Mouse (Mus musculus) cerebellum, postnatal 14 days (tissue): ENCODE measurements around the gene Dgka.
"Not testable (repeated sequence)": the region's sequence is repeated elsewhere in the genome, so short reads cannot be mapped to it uniquely, and the experiment has no call there.

Source experiments
- DNase-seq, 2 experiments: peaks; one replicate each; pipeline ENCODE4 v3.0.0; 2021; ENCODE audit warnings: mixed read lengths in 2 of 2

Gene Dgka

DNA sequence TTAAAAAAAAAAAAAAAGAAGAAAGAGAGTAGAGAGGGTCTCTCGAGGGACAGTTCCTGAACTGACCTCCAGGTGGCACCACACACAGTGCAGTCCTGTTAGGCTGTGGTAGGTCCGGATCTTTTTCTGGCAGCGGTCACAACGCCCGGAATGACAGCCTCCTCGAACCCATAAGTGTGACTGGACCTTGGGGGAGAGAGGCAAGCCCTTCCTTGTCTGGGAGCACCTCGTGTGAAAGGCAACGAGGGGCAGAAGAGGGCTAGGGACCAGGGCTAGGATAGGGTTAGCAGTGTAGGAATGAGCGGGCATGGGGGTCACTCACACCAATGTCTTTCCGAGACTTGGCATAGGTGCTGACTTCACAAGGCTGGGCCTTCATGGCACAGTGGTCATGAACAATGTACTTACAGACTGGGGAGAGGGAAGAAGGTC is 13.6 kb downstream of the Dgka start:
- peak; percentile 83 to 91 for DNase-seq

DNA sequence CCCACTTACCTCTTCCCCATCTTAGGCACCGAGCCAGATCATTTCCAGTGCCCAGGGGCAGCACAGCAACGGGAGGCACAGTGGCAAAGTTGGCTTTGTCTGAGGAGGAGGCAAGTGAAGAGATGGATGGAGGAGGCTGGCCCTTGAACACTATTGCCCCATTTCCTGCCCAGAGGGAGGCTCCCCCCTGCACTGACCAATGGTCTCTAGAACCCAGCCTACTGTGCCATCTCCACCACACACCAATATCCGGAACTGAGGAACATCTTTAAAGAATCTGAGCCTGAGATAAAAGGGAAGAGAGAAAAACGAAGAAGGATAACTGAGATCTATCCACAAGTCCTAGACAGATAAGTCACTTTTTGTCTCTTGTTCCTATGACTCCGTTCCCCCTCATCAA is 16.6 kb downstream of the Dgka start:
- DNase-seq = no peak

DNA sequence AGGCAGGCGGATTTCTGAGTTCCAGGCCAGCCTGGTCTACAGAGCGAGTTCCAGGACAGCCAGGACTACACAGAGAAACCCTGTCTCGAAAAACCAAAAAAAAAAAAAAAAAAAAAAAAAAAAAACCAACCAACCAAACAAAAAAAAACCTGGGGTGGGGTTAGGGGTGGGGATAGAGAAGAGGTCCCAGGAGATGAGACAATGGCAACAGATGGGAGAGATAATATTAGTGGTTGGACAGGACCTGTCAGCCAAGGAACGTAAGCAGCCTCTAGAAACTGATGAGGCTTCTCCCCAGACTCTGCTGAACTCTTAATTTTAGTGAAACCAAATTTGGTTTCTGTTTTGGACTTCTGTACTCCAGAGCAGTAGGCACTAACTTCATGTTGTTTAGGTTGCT is 19.2 kb downstream of the Dgka start:
- not testable (repeated sequence) for DNase-seq

DNA sequence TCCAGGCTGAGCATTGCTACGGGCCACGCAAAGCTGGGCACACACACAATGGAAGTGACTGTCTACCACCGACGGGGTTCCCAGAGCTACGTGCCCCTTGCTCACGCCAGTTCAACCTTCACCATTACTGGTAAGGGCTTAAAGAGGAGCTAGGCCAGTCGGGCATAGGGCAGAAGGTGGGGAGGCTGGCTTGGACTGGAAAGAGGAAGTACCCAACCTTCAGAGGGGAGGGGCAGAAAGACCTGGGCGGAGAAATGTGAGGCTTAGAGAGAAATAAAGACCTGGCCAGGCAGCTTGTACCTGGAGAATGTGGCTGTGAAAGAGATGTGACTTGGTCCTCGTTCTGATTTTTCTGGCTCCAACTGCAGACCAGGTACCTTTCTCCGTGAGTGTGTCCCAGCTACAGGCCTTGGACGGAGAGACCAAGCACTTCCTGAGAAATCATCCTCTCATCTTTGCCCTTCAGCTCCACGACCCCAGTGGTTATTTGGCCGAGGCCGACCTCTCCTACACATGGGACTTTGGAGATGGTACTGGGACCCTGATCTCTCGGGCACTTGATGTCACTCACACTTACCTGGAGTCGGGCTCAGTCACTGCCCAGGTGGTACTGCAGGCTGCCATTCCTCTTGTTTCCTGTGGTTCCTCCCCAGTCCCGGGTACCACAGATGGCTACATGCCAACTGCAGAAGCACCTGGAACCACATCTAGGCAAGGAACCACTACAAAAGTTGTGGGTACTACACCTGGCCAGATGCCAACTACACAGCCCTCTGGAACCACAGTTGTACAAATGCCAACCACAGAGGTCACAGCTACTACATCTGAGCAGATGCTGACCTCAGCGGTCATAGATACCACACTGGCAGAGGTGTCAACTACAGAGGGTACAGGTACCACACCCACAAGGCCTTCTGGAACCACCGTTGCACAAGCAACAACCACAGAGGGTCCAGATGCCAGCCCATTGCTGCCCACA is 28.8 kb downstream of the Dgka start:
- no peak for DNase-seq

DNA sequence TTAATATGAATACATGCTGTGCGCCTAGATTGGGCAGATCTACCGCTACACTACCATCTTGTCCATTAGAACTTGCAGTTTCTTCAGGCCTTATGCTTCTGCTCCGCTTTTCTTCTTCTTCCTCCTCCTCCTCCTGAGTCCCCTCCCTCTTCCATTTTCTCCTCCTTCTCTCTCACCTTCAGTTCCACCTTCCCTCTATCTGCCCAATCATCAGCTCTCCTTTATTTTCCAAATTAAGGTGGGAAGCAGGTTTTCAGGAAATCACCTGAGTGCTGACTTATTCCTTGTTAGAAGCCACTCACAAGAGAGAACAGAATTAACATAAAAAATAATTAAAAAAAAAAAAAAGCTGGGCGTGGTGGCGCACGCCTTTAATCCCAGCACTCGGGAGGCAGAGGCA is 33.3 kb downstream of the Dgka start:
- not testable (repeated sequence) for DNase-seq

DNA sequence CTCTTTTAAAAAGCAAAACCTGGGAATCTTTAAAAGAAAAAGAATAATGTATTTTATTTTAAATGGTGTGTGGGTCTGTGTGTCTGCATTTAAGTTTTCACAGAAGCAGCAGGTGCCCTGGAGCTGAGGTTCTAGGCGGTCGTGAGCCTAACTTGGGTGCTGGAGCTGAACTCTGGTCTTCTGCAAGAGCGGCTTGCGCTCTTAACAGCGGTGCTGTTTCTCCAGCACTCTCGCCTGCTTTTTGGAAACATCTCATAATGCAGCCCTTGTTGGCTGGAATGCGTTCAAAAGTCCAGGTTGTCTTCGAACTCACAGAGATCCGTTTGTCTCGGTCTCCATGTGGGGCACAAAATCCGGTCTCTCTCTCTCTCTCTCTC is 39.4 kb downstream of the Dgka start:
- peak in 1 of 2 experiments; percentile 15 for DNase-seq

DNA sequence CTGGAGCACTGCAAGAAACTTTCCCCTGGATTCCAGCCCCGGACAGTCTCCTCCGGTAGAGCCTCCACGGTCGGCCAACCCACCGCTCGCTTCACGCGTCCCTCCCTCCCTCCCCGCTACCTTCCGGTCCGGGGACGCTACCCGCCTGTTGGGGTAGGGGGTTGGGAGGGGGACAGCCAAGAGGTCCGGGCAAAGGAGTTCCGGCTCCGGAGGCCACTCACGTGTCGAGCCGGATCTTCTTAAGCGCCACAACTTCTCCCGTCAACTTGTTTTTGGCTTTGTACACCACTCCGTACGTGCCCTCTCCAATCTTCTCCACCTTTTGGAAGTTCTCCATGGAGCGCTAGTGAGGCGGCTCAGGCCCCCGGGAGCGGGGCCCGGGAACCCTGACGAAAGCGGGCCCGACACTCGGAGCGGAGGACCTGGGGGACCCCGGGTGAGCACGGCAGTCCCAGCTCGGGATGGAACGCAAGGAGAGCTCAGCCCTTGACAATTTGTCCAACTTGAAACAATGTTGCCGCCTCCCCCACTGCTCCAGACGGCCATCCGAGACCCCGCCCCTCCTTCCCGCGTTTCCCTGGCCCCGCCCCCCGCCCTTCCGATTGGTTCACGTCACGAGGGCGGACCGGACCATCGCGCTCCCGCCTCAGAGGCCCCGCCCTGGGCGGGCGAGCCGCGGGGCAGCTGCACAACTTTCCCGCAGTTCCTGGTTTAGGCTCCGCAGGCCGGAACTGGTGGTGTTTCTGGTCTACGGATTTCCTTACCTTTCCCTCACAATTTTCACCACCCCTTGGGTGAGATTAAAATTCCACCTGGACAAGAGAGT is 40.0 kb downstream of the Dgka start, which contains the start of gene Cdk2:
TSS of gene Cdk2 (minus strand) at position 541 of the 826 bp plus-strand sequence.
- DNase-seq = peak; percentile 91 to 92

DNA sequence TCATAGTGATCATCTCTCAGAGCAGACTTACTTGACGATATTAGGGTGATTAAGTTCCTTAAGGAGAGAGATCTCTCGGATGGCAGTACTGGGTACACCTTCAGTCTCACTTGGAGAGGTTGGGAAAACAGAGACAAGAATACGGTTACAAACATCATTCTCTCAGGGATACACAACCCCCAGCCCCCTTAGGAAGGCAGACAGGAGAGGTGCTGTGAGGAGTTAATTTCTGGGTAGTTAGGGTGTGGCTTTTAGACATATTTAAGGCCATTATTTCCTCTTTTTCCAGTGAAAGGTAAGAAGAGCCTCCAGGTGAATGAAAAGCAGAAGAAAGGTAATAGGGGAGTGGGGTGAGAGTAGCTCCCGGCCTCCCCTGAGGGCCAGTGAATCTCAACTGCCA is 40.8 kb downstream of the Dgka start, which contains the start of gene Pmel:
TSS of gene Pmel (plus strand) at position 301 of the 400 bp plus-strand sequence.
- DNase-seq = no peak

DNA sequence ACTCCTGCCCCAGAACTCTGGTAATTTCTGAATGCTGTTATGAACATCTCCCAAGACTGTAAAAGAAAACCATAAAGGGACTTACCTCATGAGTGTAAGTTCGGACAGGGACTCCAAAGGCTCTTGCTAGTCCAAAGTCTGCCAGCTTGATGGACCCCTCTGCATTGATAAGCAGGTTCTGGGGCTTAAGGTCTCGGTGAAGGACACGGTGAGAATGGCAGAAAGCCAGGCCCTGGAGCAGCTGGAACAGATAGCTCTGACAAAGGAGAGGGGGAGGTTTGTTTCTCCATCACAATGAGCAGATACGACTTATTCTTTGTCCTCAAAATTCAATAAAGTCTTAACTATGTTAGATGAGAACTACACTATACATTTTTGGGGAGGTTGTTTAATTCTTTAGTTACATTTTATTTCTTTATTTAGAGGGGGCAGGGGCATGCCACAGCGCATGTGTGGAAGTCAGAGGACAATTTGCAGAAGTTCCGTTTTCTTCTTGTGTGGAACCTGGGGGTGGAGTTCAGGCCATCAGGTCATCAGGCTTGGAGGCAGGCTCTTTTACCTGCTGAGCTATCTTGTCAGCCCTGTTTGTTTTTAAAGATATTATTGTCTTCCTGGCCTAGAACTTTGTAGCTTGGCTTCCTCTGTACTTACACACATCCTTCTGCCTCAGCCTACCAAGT is 42.2 kb downstream of the Dgka start:
- no peak for DNase-seq

DNA sequence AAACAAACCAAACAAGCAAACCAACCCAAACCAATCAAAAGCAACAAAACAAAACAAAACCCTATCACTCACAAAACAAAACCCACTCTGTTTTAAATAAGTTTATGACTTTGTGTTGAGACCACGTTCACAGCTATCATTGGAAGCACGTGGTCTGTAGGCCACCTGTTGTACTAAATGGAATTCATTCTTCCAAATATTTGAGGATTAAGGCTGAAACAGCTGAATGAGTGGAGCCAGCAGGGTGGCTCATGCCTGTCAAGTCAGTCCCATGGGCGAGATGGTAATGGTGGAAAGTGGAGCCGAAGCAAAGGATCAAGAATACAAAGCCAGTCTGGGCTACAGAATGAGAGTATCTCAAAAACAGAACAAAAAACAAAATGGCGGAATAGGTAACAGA is 43.9 kb downstream of the Dgka start:
- DNase-seq = no peak

DNA sequence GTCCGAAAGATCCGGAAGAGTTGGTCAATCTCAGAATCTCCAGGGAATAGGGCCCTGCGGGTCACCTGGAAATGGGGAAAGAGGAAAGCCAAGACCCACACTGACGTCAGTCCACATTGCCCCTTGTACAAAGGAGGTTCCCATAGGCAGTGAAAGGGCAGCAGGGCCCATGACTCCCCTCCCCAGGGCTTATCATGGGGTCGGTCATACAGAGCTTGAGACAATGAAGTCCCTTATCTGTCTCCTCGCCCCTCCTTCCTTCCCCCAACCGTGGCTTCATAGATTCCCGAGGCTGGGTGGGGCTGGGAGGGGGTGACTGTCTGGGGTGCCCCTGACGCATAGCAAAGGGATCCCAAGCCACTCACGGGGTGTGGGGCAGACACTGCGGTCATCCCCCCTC is 45.0 kb downstream of the Dgka start:
- DNase-seq = no peak

DNA sequence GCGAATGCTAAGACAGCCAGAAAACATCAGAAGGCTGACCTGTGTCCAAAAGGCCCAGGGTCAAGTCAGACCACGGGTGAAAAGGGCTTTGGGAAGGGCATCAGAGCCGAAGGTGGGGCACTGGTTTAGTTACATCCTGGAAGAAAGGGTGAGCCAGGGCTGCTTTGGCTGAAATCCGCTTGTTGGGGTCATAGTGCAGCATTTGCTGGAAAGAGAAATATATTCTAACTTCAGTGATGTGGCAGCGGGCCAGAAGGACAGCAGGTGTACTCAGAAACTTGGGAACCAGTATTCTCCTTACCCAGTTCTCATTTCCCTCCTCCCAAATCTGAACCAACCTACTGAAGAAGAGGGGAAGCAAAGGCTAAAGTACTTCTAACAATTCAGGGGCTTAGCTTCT is 45.6 kb downstream of the Dgka start:
- DNase-seq = peak in 1 of 2 experiments; percentile 31

DNA sequence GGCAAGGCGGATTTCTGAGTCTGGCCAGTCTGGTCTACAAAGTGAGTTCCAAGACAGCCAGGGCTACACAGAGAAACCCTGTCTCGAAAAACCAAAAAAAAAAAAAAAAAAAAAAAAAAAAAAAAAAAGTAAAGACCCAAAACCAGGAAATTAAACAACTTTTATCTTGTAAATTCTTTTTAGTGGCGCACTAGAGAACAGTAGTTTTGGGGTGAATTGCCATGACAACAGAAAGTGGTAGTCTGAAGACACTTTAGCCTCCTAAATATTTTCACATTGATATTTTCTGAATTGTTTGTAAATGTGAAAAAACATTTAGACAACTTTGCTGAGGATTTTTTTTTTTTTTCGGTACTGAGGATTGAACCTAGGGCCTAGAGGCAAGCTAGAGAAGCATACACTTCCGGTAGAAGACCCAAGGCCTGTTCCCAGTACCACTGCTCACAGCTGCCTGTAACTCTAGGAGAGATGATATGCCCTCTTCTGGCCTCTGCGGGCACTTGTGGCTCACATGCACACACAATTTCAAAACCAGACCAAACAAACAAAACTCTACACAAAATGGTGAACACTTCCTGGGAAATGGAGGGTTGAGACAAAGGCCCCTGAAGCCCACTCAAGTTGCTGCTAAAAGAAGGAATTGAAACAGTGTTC is 47.5 kb downstream of the Dgka start:
- no peak for DNase-seq

DNA sequence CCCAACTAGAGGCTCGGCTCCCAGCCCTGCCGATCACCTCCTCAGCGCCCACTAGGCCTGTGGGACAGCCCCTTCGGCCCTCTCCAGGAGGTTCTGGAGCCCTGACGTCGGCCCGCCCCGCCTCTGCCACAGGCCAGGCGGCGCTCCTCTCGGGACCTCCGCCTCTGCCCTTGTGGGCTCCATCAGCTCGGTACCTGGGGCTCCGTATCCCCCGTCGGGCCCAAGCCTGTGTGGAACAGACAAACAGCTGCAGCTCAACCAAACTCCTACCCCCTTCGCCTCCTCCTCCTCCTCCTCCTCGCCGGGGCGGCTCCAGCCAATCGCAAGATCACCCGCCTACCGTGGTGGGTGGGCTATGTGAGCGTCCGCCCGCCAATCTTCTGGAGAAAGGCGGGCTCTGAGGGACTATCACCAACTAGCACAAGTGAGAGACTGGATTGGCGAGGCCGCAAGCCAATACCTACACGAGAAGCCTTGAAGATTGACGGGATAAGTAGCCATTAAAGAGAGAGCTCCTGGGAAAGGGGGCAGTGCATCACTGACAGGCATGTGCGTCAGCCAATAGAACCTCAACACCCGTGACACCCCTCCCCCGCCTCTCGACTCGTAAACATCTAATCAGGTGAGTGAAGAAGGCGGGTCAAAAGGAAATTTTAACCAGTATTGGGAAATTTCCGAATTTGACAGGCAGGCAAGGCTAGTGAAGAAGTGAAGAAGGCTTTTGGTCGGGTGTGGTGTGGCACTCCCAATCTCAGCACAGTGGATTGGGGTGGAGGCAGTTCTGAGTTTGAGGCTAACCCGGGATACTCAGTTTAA is 48.5 kb downstream of the Dgka start, which contains the start of gene Rab5b:
TSS of gene Rab5b (minus strand) at position 273 of the 816 bp plus-strand sequence.
- DNase-seq = peak; percentile 98

DNA sequence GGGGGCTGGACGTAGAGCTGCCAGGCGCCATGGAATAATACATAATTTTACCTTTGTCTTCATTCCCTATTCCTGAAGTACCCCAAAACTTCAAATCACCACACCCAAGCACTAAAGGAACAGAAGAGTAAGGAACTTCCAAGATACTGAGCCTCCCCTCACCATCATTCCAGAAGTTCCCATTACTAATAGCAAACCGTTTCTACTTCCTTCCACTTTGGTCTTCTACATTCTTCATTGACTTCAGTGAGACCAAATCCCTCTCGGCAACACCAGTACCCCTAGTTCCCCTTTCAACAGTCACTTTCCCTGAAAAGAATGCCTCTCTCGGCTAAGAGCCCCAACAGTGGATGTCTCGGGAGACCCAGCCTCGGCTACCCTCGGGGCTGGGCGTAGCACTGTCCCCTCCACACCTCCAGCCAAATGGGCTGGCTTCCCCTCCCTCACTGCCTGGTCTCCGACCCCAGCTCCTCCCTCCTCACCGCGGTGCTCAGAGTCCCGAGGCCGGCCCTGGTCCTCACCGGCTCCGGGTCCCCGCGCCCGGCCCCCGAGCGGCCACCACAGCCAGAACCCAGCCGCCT is 49.2 kb downstream of the Dgka start:
- no peak for DNase-seq

DNA sequence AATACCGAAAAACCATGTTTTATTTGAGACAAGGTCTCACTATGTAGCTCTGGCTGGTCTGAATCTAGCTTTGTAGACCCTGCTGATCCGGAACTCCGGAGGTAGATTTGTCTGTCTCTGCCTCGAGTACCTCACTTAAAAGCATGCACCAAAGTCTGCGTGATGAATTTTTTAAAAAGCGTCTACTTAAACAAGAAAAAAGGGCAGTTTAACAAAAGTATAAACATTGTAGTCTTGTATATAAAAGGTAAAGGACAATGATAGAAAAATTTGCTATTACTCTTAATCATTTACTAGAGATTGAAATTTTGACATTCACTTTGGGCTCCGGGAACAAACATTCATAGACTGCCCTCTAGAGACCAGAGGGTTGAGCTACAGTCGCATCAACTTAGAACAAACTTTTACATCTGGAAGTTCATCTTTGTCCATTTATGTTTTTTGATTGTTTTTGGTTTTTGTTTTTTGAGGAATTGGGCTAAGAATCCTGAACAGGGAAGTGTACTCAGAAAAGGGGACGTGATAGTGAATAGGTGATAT is 70.1 kb downstream of the Dgka start:
- peak; percentile 28 to 41 for DNase-seq

DNA sequence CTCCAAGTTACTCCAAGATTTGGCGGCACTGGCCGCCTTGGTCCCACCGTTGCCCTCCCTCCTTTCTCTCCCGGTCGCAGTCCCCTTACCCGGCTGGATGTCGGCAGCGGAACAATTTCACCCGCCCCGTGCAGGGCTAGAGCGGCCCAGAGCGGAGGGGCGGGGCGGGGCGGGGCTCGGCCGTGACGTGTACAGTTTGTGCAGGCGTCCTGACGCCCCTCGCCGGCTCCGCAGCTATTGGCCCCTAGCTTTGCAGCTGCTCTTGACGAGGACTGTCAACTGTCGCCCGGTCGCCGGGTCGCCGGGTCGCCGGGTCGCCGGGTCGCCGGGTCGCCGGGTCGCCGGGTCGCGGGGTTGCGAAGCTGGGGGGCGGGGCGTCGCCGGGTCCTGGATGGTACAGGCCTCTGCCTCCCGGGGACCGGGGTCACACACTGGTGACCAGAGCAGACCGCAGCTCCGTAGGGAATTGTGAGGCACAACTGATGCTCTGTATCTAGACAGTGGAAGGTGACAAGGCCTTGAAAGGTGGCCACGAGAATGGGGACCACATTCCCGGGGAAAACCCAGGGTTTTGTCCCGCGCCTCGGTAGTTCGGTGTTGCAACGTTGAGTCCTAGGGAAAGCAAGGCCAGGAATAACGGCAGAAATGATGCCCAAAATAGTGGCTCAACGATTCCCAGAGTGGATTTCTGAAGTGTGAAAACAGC is 70.7 kb downstream of the Dgka start, which contains the start of gene Suox:
TSS of gene Suox (minus strand) at position 311 of the 706 bp plus-strand sequence.
- DNase-seq = peak; percentile 85 to 90

DNA sequence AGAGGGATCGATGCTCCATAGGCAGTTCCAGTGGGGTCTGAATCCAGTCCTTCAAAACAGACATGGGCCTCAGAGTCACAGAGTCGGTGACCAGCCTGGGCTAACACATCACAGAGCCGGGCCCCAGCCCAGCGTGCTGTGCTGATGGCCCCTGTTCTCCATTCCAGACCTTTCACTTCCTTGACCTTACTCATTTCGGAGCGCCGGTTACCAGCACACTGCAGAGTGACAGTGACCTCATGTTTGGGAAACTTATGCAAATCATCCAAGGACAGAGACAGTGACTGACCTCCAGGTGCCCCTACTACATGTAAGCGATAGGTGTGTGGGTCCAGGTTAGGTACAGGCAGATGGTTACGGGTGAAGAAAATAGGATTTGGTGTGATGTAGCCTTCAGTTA is 73.5 kb downstream of the Dgka start:
- DNase-seq = no peak
